Mouse (Mus musculus) liver, adult 2 months (tissue): ENCODE measurements at regions not wholly inside any gene's neighbourhood (a gene's known extent, or its start where the extent isn't known, plus 50 kb on each side); places are given as distances from the start of the nearest gene placed in this dataset.

Experiments
- CTCF ChIP-seq: fragments of 200-500 bp; IDR thresholded peaks from 2 replicates; pipeline ENCODE4 v1.5.1; 2011; ENCODE audit warnings: low read depth, low read length, control low read depth
- POLR2A ChIP-seq: fragments of 200-500 bp; IDR thresholded peaks from 2 replicates; pipeline ENCODE4 v1.6.1; 2011; ENCODE audit warnings: low read length, control low read depth; ENCODE audit not compliant: insufficient read depth; ENCODE audit errors: extremely low read depth

GRCm38 (mm10) chr13:84401006-84401405 lies 178.9 kb downstream of the Tmem161b start:
- TF ChIP-seq POLR2A (no peak), CTCF (no peak)
